Mouse (Mus musculus) mammary gland, adult 2 months (tissue): ENCODE results near the gene Ccdc54. TPM values are rescaled to one million over a fixed set of nuclear protein-coding genes. Genes with fewer than 3 reads are reported as not detected.

Source experiments
- polyA plus RNA-seq: library from polyadenylated mRNA; depleted of rRNA; stranded (reverse); fragments of >200 nt; gene quantifications from 2 replicates; pipeline ENCODE4 v1.2.3, GENCODE M21; 2012; ENCODE audit warnings: low replicate concordance; rRNA removed

Ccdc54 gene
- not detected in 2 replicates for polyA plus RNA-seq

GRCm38 (mm10) chr16:50591054-50591453 lies at the start of gene Ccdc54:
TSS of gene Ccdc54 (minus strand) at chr16:50591154.

Other genes starting within 250 kb of the Ccdc54 start
- 4.7 and 6.0 TPM in 2 replicates for gene Bbx, start 158.8 kb downstream of the Ccdc54 start, polyA plus RNA-seq